In the genomic region with DNA sequence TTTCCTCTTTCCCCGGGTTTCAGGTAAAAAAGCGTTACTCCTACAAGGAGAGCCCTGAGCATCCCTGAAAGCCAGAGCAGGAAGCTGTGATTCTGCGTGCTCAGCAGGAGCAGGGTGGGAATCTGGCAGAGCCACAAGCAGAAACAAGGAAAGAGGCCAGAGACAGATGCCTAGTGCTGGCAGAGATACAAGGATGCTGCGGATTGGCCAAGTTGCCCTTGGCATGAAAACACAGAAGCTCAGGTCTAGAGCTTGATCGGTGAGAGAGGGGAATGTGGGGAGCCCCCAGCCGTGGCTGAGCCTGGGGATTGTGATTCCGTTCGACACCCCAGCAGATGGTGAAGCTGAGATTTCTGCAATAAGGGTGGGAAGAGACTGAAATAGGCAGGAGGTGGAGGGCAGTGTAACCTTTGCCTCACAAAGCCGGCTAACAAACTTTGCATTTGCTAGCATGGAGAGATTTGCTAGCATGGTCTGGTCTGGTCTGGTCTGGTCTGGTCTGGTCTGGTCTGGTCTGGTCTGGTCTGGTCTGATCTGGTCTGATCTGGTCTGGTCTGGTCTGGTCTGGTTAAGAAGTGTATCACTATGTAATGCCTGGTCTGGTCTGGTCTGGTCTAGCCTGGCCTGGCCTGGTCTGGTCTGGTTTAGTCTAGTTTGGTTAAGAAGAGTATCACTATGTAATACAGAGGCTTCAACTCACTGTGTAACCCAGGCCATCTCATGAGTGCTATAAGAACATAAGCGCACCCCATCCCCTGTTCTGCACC, we compare ENCODE assay signal across 9 mouse cellular contexts. TPM values are rescaled to one million over a fixed set of nuclear protein-coding genes. Genes with fewer than 3 reads are reported as not detected.
DNase-seq lines count a peak whose midpoint lies in the region; ATAC-seq lines count a peak whose summit lies in the region.
"Had no signal": no experiment of that assay in that cellular context is flagged by ENCODE, and none has a peak within 500 bp of the region (broad histone marks: within the 10 kb centered on the region; RNA-seq: fewer than 3 reads in every experiment).

No protein-coding gene starts in this region.

- H3K4me1 ChIP-seq in forebrain, embryonic 10.5 days, result peaks cover 15% of the 10 kb centered on the region
- no peaks in the 10 kb centered on the region for H3K4me1 ChIP-seq in forebrain, embryonic 11.5 days (replicated peaks; ENCODE audit: control insufficient read depth, insufficient read depth, low read length)
- H3K4me1 ChIP-seq in kidney, embryonic 15.5 days, result peaks cover 12% of the 10 kb centered on the region; the same call in 1 of the 2 replicates

- no peak for ATAC-seq in forebrain, embryonic 11.5 days (replicated peaks; ENCODE audit: low FRiP score)
- no peak for ATAC-seq in kidney, embryonic 15.5 days (replicated peaks; ENCODE audit: low FRiP score)

- no peaks in the 10 kb centered on the region for H3K27me3 ChIP-seq in forebrain, embryonic 10.5 days (ENCODE audit: poor library complexity, severe bottlenecking)
- no peaks in the 10 kb centered on the region for H3K27me3 ChIP-seq in forebrain, embryonic 11.5 days (ENCODE audit: control insufficient read depth, insufficient read depth, low read length)
- H3K27me3 ChIP-seq in kidney, embryonic 15.5 days, result no peaks in the 10 kb centered on the region

- intact Hi-C loops in left cerebral cortex, postnatal 4 days (cut with DNase I), result no loop called here

- H3K36me3 ChIP-seq in forebrain, embryonic 10.5 days (replicated peaks), result no peaks in the 10 kb centered on the region
- no peaks in the 10 kb centered on the region for H3K36me3 ChIP-seq in forebrain, embryonic 11.5 days (ENCODE audit: control insufficient read depth, insufficient read depth, low read length)
- no peaks in the 10 kb centered on the region for H3K36me3 ChIP-seq in kidney, embryonic 15.5 days

- peak overlapping the region; percentile 2; the same call in 1 of the 2 replicates for H3K27ac ChIP-seq in forebrain, embryonic 10.5 days
- H3K27ac ChIP-seq in forebrain, embryonic 11.5 days (ENCODE audit: low read depth, low read length), result no peak overlapping the region
- H3K27ac ChIP-seq in kidney, embryonic 15.5 days, result no peak overlapping the region

- H3K4me3 ChIP-seq in forebrain, embryonic 10.5 days, result no peak overlapping the region
- H3K4me3 ChIP-seq in forebrain, embryonic 11.5 days (ENCODE audit: low read depth, low read length), result no peak overlapping the region
- no peak overlapping the region for H3K4me3 ChIP-seq in kidney, embryonic 15.5 days (replicated peaks)

- no peak overlapping the region for H3K4me2 ChIP-seq in forebrain, embryonic 11.5 days (ENCODE audit: low read depth, low read length, severe bottlenecking)
- H3K4me2 ChIP-seq in kidney, embryonic 15.5 days, result no peak overlapping the region

- WGBS in forebrain, embryonic 10.5 days, result 87% methylated on average over 10 of the region's 10 CpGs
- 86% methylated on average over 10 of the region's 10 CpGs for WGBS in forebrain, embryonic 11.5 days
- 73% methylated on average over 10 of the region's 10 CpGs for WGBS in kidney, embryonic 15.5 days

- H3K9ac ChIP-seq in forebrain, embryonic 11.5 days (ENCODE audit: low read length), result no peak overlapping the region
- no peak overlapping the region for H3K9ac ChIP-seq in kidney, embryonic 15.5 days

- no peak for DNase-seq in forebrain, embryonic 10.5 days (ENCODE audit: extremely low spot score, low spot score)
- no peak for DNase-seq in forebrain, embryonic 11.5 days (ENCODE audit: low spot score)
- DNase-seq in adrenal gland, postnatal 36 days, result peak; percentile 41 to 50
- peak; percentile 35 to 39 for DNase-seq in frontal cortex, postnatal 10 days (ENCODE audit: low spot score in 2 of 2)
- DNase-seq in left cerebral cortex, postnatal 4 days, result peak; percentile 89
- DNase-seq in urinary bladder, postnatal 36 days (ENCODE audit: low spot score in 2 of 2), result no peak
- DNase-seq in kidney, adult 18-20 months, result no peak

- H3K9me3 ChIP-seq in forebrain, embryonic 10.5 days, result no peaks in the 10 kb centered on the region
- no peaks in the 10 kb centered on the region for H3K9me3 ChIP-seq in forebrain, embryonic 11.5 days (ENCODE audit: control insufficient read depth, low read length)
- H3K9me3 ChIP-seq in kidney, embryonic 15.5 days (replicated peaks), result no peaks in the 10 kb centered on the region

RNA-seq across cellular contexts. Expression of a gene that starts 50.4 kb away (rescaled TPM):
- 0.10 and 0.11 TPM in 2 replicates for polyA plus RNA-seq in forebrain, embryonic 10.5 days (2016; fragmentation: Nextera tagmentation; extraction: Ambion mirVana)
- polyA plus RNA-seq in forebrain, embryonic 11.5 days (2014; fragmentation: Nextera tagmentation; extraction: Ambion mirVana), result 0.63 and 0.72 TPM in 2 replicates
- 10 to 100 TPM; 68.9 to 70.8 TPM for total RNA-seq in adrenal gland, postnatal 36 days (2021)
- total RNA-seq in left cerebral cortex, postnatal 4 days (2021), result 10 to 100 TPM; 16.4 to 19.2 TPM
- 0.75 and 1.1 TPM in 2 replicates for polyA plus RNA-seq in kidney, embryonic 15.5 days (2015; fragmentation: Nextera tagmentation; extraction: Ambion mirVana)
- polyA plus RNA-seq: C2C12 had no signal

Comparison
In these comparisons a context has a peak if more than half of its experiments do, and no peak if none do; other contexts are left out.
1. DNase-seq: peak in adrenal gland, postnatal 36 days (2 of 2), frontal cortex, postnatal 10 days (2 of 2) and left cerebral cortex, postnatal 4 days (single experiment); none in forebrain, embryonic 10.5 days (single experiment), forebrain, embryonic 11.5 days (single experiment), urinary bladder, postnatal 36 days (0 of 2) and kidney, adult 18-20 months (single experiment).